Mouse (Mus musculus) monocyte, adult 5-6 weeks (primary cell): Measurements from ENCODE around the gene Itpkc. TPM values are rescaled to one million over a fixed set of nuclear protein-coding genes. Genes with fewer than 3 reads are reported as not detected.

ENCODE experiments used
- ATAC-seq: fragments of 153-309, 156-312 bp; replicated peaks from 2 replicates; pipeline ENCODE4 v1.8.0; 2017; ENCODE audit warnings: mild to moderate bottlenecking; ENCODE audit not compliant: low TSS enrichment, insufficient number of reproducible peaks, severe bottlenecking, poor library complexity, low FRiP score
- total RNA-seq: library from RNA; stranded (forward); fragments of 200-1000, 200-491, 200-594 nt; gene quantifications from 3 replicates; pipeline ENCODE4 v1.2.3, GENCODE M21; 2017

Itpkc gene
- total RNA-seq, result 6.7 to 9.7 TPM (median 9.1 TPM) in 3 replicates

DNA sequence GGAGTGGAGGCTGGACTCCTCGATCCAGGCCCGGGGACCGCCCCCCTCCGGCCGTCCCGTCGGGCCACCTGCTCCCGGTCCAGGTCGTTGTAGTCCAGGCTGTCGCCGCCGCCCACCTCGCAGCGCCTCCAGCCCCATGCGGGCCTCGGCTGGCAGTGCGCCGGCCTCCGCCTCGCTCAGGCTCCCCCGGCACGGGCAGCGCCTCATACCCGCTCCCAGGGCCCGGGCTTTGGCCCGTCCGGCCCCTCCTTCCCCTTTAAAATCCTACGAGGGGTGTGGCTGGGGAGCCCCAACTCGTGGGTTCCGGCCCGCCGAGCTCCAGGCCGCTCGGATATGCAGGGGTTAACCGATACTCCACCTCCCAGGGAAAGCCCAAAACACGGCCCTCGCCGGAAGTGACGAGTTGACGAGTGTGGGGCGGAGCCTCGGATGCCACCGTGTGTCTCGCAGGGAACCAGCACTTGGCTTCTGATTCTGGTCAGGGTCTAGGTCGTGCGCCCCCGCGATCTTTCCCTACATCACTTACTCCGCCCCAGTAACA lies at the start of gene Itpkc:
Itpkc (minus strand) TSS at position 381 of the 541 bp plus-strand sequence.
- peak; percentile 92 for ATAC-seq

DNA sequence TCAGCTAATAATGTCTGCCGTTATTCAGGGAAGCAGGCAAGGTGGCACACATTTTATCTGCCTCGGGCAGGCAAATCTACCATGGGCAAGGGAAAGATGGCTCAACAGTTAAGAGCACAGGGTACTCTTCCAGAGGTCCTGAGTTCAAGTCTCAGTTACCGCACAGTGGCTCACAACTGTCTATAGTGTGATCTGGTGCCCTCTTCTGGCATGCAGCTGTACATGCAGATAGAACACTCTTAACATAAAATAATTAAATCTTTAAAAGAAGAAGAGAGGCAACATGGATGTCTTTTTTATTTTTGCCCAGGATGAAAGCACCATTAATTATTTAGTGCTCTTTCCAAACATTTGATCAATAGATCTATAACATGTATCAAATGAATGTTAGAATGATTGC lies 48.7 kb upstream of the Itpkc start:
- no peak for ATAC-seq

DNA sequence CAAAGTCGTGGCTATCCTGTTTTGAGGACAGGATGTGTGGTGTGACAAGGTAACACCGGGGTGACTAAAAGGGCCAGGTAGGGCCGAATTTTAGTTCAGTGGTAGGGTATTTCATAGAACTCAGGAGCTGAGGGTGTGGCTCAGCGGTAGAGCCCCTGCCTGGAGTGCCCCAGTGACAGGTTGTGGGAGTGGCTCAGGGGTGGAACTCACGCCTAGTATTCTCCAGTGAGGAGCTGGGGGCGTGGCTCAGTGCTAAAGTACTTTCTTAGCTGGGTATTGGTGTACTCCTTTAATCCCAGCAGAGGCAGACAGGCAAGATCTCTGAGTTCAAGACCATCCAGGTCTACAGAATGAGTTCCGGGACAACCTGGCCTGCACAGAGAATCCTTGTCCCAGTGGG lies 47.6 kb upstream of the Itpkc start:
- ATAC-seq, result no peak

DNA sequence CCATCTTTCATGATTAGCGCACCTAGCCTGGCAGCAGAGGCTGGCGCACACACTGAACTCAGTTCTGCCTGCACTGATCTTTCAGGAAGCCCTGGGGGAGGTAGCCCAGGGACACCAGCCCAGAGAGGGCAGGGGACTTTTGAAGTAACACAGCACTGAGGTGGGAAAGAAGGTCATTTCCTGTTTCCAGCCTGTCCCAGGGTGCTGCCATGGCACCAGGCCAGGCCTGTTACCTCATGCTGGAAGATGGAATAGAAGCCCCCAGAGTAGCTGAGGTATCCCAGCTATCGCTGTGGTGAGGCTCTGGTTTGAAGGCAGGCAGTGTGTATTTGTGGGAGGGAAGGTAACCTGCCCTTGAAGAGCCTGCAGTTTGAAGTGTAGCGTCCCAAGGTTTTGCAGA lies 46.5 kb upstream of the Itpkc start:
- ATAC-seq, result no peak

DNA sequence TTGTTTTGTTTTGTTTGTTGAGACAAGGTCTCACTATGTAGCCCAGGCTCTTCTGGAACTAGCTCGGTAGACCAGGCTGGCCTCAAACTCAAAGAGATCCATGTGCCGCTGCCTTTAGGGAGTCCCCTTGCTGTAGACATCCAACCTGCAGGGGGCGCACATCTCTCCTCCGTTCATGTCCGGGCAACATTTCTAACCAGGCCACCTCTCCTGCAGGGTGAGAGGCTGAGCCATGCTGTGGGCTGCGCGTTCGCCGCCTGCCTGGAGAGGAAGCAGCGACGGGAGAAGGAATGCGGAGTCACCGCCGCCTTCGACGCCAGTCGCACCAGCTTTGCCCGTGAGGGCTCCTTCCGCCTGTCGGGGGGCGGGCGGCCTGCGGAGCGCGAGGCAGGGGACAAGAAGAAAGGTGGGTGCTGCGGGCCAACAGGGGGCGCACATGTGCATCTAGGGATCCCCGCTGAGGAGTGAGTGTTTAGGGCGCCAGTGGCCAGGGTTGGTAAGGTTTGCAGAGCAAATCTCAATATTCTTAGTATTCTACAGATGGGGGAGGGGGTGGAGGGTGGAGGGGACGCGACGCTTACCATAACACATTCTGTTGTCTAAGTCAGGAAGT lies 45.4 kb upstream of the Itpkc start:
- ATAC-seq, result no peak

DNA sequence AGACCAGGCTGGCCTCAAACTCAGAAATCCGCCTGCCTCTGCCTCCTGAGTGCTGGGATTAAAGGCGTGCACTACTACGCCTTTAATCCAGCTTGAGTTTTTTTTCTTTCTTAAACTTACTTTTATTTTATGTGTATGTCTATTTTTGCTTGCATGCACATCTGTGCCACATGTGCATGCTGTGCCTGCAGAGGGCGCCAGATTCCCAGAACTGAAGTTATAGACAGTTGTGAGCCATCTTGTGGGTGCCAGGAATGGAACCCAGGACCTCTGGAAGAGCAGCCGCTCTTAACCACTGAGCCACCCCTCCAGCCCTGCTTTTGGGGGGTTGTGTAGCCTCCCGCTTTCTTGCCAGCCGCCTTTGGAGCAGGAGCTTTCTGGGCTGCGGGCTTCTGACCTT lies 43.0 kb upstream of the Itpkc start:
- ATAC-seq, result no peak

DNA sequence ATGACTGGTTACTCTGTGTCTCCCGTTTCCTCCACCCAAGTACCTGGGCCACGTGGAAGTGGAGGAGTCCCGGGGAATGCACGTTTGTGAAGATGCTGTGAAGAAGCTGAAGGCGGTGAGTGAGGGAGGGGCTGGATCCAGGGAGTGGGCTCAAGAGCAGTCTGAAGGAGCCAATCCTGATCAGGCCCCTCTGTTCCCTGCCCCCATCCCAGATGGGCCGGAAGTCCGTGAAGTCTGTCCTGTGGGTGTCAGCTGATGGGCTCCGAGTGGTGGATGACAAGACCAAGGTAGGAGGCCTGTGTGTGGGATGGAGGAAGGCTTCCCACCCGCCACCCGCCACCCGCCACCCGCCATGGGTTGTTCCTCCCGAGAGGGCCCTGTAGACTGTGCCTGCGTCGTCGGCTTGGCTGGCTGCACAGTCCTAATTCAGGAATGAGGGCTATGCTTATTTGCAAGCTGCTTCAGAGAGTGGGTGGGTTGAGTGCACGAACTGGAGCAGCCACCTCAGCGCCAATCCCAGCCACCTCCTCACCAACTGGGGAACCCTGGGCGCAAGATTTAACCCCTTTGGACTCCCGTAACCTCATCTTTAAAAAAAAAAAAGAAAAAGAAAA lies 38.2 kb upstream of the Itpkc start:
- ATAC-seq, result no peak

DNA sequence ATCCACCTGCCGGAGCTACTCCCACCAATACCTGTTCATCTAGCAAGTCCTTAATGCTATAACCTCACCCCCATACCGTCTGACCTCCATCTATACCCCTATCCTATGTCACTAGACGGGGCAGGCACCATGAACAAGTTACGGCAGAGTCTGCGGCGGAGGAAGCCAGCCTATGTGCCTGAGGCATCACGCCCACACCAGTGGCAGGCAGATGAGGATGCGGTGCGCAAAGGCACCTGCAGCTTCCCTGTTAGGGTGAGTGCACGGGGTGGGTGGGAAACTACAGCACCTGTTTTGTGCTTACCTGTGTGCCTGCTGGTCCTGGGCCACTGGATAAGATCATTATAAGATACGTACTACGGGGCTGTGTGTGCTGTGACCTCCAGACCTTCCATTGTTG lies 36.3 kb upstream of the Itpkc start:
- no peak for ATAC-seq

DNA sequence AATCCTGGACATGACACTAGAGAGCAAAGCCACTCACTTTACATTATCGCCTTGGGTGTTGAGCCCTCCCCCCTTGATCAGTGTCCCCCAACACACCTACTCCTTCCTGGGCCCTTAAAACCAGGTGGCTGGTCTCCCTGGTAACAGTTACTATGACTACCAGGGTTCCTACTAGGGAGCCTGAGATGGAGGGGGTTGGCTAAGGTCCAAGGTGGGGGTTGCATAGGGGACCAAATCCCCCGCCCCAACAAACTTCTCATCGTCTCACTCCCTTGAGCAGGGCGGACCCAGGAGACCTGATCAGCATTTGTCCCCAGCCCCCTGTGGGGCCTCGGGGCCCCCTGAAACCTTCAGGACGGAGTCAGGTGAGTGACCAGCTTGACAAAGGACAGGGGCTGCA lies 33.4 kb upstream of the Itpkc start:
- ATAC-seq, result no peak

DNA sequence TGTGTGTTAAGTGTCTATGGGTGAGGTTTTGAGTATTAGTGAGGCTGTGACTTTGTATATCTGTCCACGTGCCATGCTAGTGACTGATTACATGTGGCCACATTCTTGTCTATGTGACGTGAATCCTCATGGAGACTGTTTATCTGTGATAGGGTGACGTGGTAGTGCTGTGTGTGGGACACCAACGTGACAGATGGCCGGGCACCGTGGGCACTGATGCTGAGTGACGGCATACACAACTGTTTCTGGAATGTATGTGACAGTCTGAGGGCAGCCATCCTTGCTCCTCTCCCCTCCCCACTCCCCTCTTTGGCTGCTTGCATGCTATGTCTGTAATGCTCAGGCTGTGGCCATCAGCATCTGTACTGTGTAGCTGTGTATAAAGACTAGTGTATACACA lies 32.4 kb upstream of the Itpkc start:
- ATAC-seq, result no peak

DNA sequence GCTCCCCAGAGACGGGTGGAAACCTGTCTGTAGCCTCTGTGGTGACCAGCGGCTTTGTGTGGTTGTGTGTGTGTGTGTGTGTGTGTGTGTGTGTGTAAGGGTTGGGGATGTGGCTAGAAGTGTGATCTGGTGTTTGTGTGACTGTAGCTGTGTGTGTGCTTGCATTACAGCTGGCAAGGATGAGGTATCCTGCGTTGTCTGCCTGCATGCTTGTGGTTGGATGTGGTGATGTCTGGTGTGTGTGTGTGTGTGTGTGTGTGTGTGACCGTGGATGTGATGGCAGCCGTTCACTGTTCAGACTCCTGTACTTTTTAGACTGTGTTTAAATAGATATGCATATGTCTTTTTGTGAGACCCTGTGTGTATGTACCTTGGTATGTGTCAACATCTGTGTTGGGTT lies 31.3 kb upstream of the Itpkc start:
- ATAC-seq, result no peak

DNA sequence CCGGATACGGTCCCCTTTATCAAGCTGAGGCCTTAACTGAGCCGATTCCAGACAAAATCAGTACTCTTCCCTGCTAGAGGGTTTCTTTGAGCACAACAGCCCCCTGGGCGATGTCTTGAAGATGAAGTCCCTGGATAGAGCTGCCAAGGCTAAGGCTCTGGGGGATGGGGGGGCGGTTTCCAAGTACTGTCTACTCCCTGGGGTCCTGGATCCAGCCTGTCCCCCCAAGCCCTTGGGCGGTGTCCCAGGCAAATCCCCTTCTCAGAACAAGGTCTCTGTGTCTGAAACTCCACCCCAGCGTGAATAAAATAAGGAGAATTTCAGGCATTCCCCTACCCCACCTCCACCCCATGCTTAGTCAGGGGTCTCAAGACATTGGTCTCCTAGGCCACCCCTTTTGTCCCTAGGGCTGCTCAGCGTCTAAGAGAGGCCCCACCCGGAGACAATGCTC lies 30.8 kb upstream of the Itpkc start:
- ATAC-seq, result no peak

DNA sequence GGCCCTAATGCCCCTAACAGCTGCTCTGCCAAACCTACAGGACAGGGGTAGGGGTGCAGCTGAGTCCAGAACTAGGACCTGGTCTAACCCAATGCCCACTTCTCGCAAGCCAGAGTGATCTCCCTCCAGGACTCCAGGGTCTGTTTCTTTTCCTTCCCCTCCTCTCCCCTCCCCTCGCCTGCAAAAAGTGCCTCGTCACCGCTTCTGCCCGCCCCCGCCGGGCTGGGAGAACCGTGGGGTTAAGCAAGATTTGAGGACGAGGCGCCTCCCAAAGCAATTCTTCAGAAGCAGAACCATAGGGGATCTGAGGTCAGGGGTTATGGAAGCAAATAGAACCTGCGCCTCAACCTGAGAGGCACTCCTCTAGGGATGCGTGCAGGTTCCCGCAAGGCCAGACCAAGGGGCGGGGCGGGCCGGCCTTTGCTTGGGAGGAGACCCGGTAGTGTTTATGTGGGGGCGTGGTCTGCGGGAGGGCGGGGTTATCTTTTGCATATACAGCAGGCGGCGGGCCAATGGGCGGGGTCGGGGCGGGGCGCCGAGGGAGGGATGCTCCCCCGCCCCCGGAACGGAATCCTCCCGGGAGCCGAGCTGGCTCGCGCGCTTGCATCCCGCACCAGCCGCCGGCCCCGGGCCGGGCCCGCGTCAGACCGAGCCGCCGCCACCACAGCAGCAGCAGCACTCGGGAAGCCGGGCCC lies 29.9 kb upstream of the Itpkc start, which contains the start of gene Numbl:
Numbl (plus strand) TSS at position 229 of the 695 bp plus-strand sequence.
- peak; percentile 78 for ATAC-seq

DNA sequence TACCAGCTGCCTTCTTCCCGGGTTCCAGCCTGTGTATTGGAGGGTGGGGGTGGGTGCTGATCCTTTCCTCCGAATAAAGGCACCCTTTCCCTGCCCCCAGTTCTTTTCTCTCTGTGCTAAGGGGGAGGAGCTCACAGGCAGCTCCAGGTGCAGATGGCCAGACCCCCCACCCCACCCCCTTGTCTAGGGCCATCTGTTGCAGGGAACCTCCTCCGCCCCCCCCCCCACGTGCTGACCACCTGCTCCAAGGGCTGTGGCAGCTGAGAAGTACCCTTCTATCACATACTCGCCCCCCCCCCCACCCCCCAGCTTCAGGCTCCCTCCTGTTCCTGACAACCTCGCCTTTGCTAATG lies 29.4 kb upstream of the Itpkc start:
- no peak for ATAC-seq

DNA sequence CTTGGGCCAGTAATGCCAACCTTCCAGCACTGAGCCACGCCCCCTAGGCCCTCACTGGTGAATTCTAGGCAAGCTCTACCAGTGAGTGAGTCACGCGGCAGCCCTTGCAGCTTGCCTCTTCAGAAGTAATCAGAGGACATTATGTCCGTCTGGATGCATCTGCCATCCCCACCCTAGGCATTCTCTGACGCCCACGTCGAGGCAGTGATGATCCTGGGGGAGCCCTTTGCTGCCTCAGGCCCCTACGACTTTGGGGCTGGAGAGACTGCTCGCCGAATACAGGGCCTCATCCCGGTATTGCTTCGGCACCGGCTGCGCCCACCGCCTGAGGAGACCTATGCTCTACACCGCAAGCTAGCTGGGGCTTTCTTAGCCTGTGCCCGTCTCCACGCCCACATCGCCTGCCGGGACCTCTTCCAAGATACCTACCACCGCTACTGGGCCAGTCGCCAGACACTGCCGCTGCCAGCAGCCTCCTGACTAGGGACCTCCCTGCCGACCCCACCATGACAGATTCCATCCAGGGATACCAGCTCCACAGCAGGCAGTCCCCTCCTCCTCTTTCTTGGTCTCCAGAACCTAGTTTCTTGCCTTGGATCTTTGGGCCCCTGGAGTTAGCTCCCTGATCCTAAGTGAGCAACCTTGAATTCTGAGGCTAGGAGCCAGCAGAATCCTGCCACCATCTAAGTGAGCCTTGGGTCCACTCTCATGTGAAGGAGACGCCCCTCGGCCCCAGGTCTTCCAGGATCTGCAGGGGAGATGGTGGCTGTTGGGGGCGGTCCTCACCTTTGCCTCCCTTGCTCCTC lies 28.8 kb upstream of the Itpkc start:
- no peak for ATAC-seq

DNA sequence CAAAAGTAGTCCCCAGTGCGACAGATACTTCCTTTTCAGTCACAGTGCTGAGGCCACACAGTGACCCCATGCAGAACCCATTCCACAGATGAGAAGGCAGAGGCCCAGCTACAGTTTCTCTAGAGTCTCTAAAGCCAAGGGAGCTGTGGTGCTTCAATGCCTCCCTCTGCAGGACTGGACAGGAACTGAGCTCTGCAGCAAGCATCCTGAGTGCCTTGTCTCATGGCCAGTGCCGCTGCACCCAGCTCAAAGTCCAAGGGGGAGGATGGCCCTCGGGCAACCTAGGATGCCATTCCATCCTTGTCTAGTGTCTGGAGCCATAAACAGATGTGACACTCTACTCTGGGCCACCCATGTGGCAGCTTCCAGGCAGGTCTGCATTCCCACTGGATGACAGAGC lies 27.3 kb upstream of the Itpkc start:
- no peak for ATAC-seq

DNA sequence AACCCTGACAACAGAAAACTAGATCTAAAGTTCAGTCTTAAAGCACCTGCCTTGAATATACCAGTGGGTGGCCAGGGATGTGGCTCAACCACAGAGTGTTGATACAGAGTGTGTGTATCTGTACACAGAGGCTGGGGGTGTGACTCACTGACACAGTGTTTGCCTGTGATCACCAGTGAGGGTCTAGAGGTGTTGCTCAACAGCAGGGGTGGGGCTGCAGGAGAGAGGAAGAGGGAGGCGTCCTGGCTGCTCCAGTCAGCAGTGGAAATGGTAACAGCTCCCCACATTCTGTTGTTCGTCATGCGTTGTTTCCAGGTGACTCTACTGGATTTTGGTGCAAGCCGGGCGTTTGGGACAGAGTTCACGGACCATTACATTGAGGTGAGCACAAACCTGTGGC lies 23.5 kb upstream of the Itpkc start:
- ATAC-seq, result no peak

DNA sequence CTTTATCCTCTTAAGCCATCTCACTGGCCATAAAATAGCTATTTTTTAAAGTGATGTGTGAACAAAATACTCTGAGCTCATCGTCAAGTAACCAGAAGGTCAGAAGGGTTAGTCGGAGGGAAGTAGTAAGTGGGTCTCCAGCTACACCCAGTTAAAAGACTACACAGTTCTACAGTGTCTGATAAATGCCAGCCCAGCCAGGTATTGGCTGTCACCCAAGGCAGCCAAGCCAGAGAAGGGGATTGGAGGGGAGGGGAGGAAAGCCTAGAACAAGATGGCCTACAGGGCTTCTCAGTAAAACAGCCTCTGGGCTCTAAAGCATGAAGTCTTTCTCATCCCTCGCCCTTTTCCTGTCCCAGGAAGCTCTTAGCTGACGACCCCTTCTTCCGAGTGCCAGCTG lies 21.5 kb upstream of the Itpkc start:
- ATAC-seq, result no peak

DNA sequence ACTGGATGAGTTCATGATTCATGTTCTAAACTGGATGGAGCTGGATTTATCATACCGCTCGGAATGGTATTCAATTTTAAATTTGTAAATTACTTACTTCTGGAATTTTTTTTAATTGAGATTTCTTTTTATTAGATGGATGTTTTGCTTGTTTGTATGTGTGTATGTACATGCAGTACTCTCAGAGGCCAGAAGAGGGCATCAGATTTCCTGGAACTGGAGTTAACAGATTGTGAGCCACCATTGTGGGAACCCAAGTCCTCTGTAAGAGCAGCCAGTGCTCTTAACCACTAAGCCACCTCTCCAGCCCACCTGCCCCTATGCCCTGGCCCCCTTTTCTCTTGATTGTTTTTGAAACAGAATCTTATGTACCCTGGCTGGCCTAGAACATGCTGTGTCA lies 20.7 kb upstream of the Itpkc start:
- no peak for ATAC-seq
